Mouse (Mus musculus) G1E (cell line): ENCODE measurements around the gene Smo. TPM values are rescaled to one million over a fixed set of nuclear protein-coding genes. Genes with fewer than 3 reads are reported as not detected.

ENCODE experiments used
- ATAC-seq: 2 replicates; pipeline ENCODE4 v1.8.0; 2016; ENCODE audit warnings: mild to moderate bottlenecking; ENCODE audit not compliant: insufficient number of reproducible peaks, poor library complexity, low FRiP score, severe bottlenecking; ENCODE audit errors: extremely low read depth
- DNase-seq: peaks from one replicate; pipeline ENCODE4 v3.0.0; 2012; ENCODE audit warnings: low spot score
- H3K27me3 ChIP-seq: 2 replicates; pipeline ENCODE4 v1.6.1; 2012; ENCODE audit warnings: mild to moderate bottlenecking, low read length, inconsistent platforms; ENCODE audit not compliant: insufficient read depth
- H3K36me3 ChIP-seq: replicated peaks from 2 replicates; pipeline ENCODE3; 2012; ENCODE audit warnings: mild to moderate bottlenecking, inconsistent platforms
- H3K4me1 ChIP-seq: 2 replicates; pipeline ENCODE4 v1.6.1; 2012; ENCODE audit warnings: low read depth, low read length, inconsistent platforms, mixed read lengths; ENCODE audit not compliant: insufficient read depth
- H3K4me3 ChIP-seq: 2 replicates; pipeline ENCODE4 v1.5.1; 2012; ENCODE audit warnings: low read depth, mild to moderate bottlenecking, inconsistent platforms, low read length, moderate library complexity, mixed read lengths
- H3K9me3 ChIP-seq: replicated peaks from 2 replicates; pipeline ENCODE4 v1.6.1; 2012; ENCODE audit warnings: inconsistent platforms
- CTCF ChIP-seq: IDR thresholded peaks from 2 replicates; pipeline ENCODE4 v1.5.1; 2012; ENCODE audit warnings: low read depth, low read length, inconsistent platforms, mixed read lengths
- GATA1 ChIP-seq: IDR thresholded peaks from 2 replicates; pipeline ENCODE4 v1.6.1; 2012; ENCODE audit warnings: borderline replicate concordance, low read length, inconsistent platforms, mixed read lengths
- GATA2 ChIP-seq: IDR thresholded peaks from 2 replicates; pipeline ENCODE4 v1.6.1; 2012; ENCODE audit warnings: low read depth, low read length, inconsistent platforms, borderline replicate concordance
- POLR2AphosphoS5 ChIP-seq: IDR thresholded peaks from 2 replicates; pipeline ENCODE4 v1.6.1; 2012; ENCODE audit warnings: low read depth, low read length, inconsistent platforms; ENCODE audit not compliant: insufficient replicate concordance
- TAL1 ChIP-seq: conservative IDR thresholded peaks from 2 replicates; pipeline ENCODE4 v1.6.1; 2012; ENCODE audit warnings: low read depth, low read length, inconsistent platforms, mixed read lengths
- polyA plus RNA-seq: library from polyadenylated mRNA; stranded (reverse); fragments of >175 nt; gene quantifications from 2 replicates; pipeline ENCODE4 v1.2.3, GENCODE M21; 2012
- total RNA-seq, 2 experiments: library from RNA; stranded (forward) in 1 of 2; stranded (reverse) in 1 of 2; fragments of 200-1000 nt in 1 of 2; fragments of >200 nt in 1 of 2; fragmentation: Nextera tagmentation in 1 of 2; gene quantifications; 2 replicates each; pipeline ENCODE4 v1.2.3; 2014 to 2017

Gene Smo
- total and polyA plus RNA-seq, 3 experiments: 42.0 to 72.7 (median 47.8) TPM

- peak overlapping the region; percentile 96 for H3K4me3 ChIP-seq
Observed at GRCm38 (mm10) chr6:29695975-29696374, 39.3 kb upstream of the Smo start.

GRCm38 (mm10) chr6:29697139-29697538, 38.2 kb upstream of the Smo start:
- Histone ChIP-seq H3K27me3 (peaks cover 6% of the 10 kb centered on the region), H3K4me1 (peaks cover 79% of the 10 kb centered on the region), H3K9me3 (no peaks in the 10 kb centered on the region), H3K36me3 (peaks cover 30% of the 10 kb centered on the region), H3K4me3 (peak overlapping the region; percentile 62; the same call in 1 of the 2 replicates)
- no peak for DNase-seq
- ATAC-seq: no peak
- TF ChIP-seq GATA1 (no peak), CTCF (no peak), TAL1 (no peak), POLR2AphosphoS5 (no peak), GATA2 (no peak)

More at GRCm38 (mm10) chr6:29695975-29696374, 39.3 kb upstream of the Smo start:
- DNase-seq (peak; percentile 61), ATAC-seq (no peak)
- TF ChIP-seq GATA1: no peak
- H3K36me3 ChIP-seq: peaks cover 25% of the 10 kb centered on the region
- no peaks in the 10 kb centered on the region for H3K9me3 ChIP-seq
- H3K4me1 ChIP-seq: peaks cover 72% of the 10 kb centered on the region
- H3K27me3 ChIP-seq: peaks cover 13% of the 10 kb centered on the region

- H3K9me3 ChIP-seq: no peaks in the 10 kb centered on the region
- DNase-seq (peak; percentile 53), ATAC-seq (peak; percentile 51; the same call in 1 of the 2 replicates)
- H3K4me1 ChIP-seq: peaks cover 80% of the 10 kb centered on the region
- peaks cover 30% of the 10 kb centered on the region for H3K36me3 ChIP-seq
- TF ChIP-seq TAL1: peak; percentile 71
- no peak for TF ChIP-seq POLR2AphosphoS5
- peaks cover 4% of the 10 kb centered on the region; the same call in 1 of the 2 replicates for H3K27me3 ChIP-seq
- H3K4me3 ChIP-seq: peak overlapping the region; percentile 62; the same call in 1 of the 2 replicates
Observed at GRCm38 (mm10) chr6:29697548-29697947, 37.8 kb upstream of the Smo start.

DNA sequence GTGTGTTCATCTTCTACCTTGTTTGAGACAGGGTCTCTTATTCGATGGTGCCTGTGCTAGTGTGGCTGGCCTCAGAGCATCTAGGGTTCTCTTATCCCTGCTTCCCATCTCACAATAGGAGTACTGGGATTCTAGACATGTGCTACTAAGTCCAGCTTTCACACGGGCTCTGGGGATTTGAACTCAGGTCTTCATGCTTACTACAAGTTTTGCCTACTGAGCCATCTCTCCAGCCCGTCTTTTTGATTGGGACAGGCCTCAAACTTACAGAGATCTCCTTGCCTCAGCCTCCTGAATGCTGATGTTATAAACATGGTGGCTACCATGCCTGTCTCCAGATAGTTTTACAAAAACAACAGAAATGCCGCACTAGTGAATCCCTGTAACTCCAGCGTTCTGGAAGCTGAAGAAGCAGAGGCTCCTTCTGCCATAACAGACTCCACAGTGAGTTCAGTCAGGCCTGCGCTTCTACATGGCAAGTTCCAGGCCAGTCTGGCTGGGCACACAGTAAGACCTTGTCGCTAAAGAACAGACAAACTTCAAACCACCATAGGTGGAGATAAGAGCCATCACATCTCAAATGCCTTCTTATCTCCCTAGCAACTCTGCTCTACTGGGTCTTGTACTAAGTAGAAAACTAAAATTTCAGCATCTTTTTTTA, 36.1 kb upstream of the Smo start:
- Histone ChIP-seq H3K4me1 (peaks cover 83% of the 10 kb centered on the region), H3K9me3 (no peaks in the 10 kb centered on the region), H3K4me3 (no peak overlapping the region; the same call in 1 of the 2 replicates), H3K36me3 (peaks cover 40% of the 10 kb centered on the region), H3K27me3 (no peaks in the 10 kb centered on the region)
- ATAC-seq: peak; percentile 29; the same call in 1 of the 2 replicates
- TF ChIP-seq GATA2 (no peak), TAL1 (peak; percentile 79)
- no peak for DNase-seq

DNA sequence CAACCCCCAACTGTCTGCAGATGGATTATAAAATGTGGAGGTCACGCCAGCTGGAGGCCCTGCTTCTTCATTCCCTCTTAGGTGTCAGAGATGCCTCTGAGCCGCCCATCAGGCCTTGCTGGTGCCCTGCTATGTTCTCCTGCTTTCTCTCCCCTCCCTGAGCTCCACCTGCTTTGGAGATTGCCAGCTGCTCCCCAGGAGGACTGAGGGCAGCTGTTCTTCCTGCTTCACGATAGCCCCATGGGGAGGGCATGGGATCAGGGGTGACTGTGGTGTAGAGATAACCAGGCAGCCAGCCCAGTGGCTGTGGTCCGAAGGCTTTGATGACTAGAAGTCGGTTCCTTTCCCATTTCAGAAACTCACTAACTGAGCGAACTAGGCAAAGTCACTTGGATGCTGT, 34.3 kb upstream of the Smo start:
- no peaks in the 10 kb centered on the region for H3K27me3 ChIP-seq
- peaks cover 89% of the 10 kb centered on the region for H3K4me1 ChIP-seq
- H3K4me3 ChIP-seq: peak overlapping the region; percentile 31; the same call in 1 of the 2 replicates
- peak; percentile 73 for DNase-seq
- H3K9me3 ChIP-seq: no peaks in the 10 kb centered on the region
- TF ChIP-seq TAL1 (peak; percentile 100), CTCF (no peak), GATA2 (0 out of 2 replicates have a peak, but pooled peaks have one; percentile 39)
- ATAC-seq: peak; percentile 78
- peaks cover 55% of the 10 kb centered on the region for H3K36me3 ChIP-seq

- no peak overlapping the region for H3K4me3 ChIP-seq
- peaks cover 88% of the 10 kb centered on the region for H3K4me1 ChIP-seq
- TF ChIP-seq TAL1 (peak; percentile 85), POLR2AphosphoS5 (no peak)
- peaks cover 61% of the 10 kb centered on the region for H3K36me3 ChIP-seq
- ATAC-seq (peak; percentile 30; the same call in 1 of the 2 replicates), DNase-seq (no peak)
- H3K27me3 ChIP-seq: no peaks in the 10 kb centered on the region
- no peaks in the 10 kb centered on the region for H3K9me3 ChIP-seq
Observed at GRCm38 (mm10) chr6:29702126-29702525, 33.2 kb upstream of the Smo start.

DNA sequence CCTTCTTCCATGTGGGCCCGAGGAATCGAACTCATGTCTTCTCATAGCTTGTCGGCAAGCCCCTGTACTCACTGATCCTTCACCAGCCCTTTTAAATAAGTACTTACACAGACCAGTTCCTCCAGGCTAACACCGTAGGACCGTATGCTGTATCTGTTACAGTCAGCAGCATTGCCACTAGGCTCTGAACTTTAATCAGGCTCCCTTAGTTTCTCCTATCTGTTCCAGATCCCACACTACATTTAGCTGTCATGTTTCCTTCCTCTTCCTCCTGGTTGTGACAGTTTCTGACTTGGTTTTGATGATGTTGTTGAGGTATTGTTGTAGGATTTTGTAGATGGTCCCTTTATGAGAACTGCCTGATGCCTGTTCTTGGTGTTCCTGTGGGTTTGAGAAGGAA, 31.2 kb upstream of the Smo start:
- Histone ChIP-seq H3K4me3 (no peak overlapping the region), H3K9me3 (no peaks in the 10 kb centered on the region), H3K36me3 (peaks cover 64% of the 10 kb centered on the region), H3K4me1 (peaks cover 85% of the 10 kb centered on the region), H3K27me3 (no peaks in the 10 kb centered on the region)
- TF ChIP-seq CTCF (no peak), GATA1 (no peak), POLR2AphosphoS5 (no peak), TAL1 (no peak), GATA2 (no peak)
- no peak for DNase-seq
- no peak for ATAC-seq
